Mouse (Mus musculus) stomach, embryonic 14.5 days (tissue): ENCODE measurements at regions not wholly inside any gene's neighbourhood (a gene's known extent, or its start where the extent isn't known, plus 50 kb on each side); places are given as distances from the start of the nearest gene placed in this dataset.

Experiments used
- ATAC-seq: fragments of 200-750 bp; cut with Nextera tagmentation; 2 replicates; pipeline ENCODE4 v1.8.0; 2017; ENCODE audit warnings: low read depth, moderate TSS enrichment; ENCODE audit not compliant: insufficient number of reproducible peaks, insufficient read depth, low FRiP score
- H3K27ac ChIP-seq: fragments of 300-500 bp; sonication (generic); 2 replicates; pipeline ENCODE4 v1.5.1; 2014; ENCODE audit warnings: mild to moderate bottlenecking, low read length, moderate library complexity, mixed read lengths
- H3K27me3 ChIP-seq: fragments of 300-500 bp; sonication (generic); 2 replicates; pipeline ENCODE4 v1.6.1; 2014; ENCODE audit warnings: low read length, control low read depth, mixed read lengths; ENCODE audit not compliant: control insufficient read depth, insufficient read depth
- H3K36me3 ChIP-seq: fragments of 300-500 bp; sonication (generic); 2 replicates; pipeline ENCODE4 v1.6.1; 2014; ENCODE audit warnings: mild to moderate bottlenecking, control low read depth, low read length, moderate library complexity, mixed read lengths; ENCODE audit not compliant: control insufficient read depth, insufficient read depth
- H3K4me1 ChIP-seq: fragments of 300-500 bp; sonication (generic); 2 replicates; pipeline ENCODE4 v1.6.1; 2014; ENCODE audit warnings: low read length, control low read depth, mixed read lengths; ENCODE audit not compliant: control insufficient read depth, insufficient read depth
- H3K4me2 ChIP-seq: fragments of 300-500 bp; sonication (generic); replicated peaks from 2 replicates; pipeline ENCODE4 v1.6.1; 2014; ENCODE audit warnings: low read depth, low read length, control low read depth
- H3K4me3 ChIP-seq: fragments of 300-500 bp; sonication (generic); 2 replicates; pipeline ENCODE4 v1.5.1; 2014; ENCODE audit warnings: low read depth, low read length, control low read depth
- H3K9ac ChIP-seq: fragments of 300-500 bp; sonication (generic); replicated peaks from 2 replicates; pipeline ENCODE4 v1.6.1; 2014; ENCODE audit warnings: low read depth, mild to moderate bottlenecking, control low read depth, low read length, moderate library complexity, mixed read lengths
- H3K9me3 ChIP-seq: fragments of 300-500 bp; sonication (generic); 2 replicates; pipeline ENCODE4 v1.6.1; 2016; ENCODE audit warnings: low read depth, low read length, control low read depth; ENCODE audit not compliant: control insufficient read depth
- WGBS: fragments of 180-500 bp; shearing (Covaris S2); extraction: QIAGEN DNeasy Blood & Tissue Kit; methylation state at CpG from one replicate; pipeline ENCODE4 v1.1.7; 2014; 5-methylcytosine and 5-hydroxymethylcytosine counted together

DNA sequence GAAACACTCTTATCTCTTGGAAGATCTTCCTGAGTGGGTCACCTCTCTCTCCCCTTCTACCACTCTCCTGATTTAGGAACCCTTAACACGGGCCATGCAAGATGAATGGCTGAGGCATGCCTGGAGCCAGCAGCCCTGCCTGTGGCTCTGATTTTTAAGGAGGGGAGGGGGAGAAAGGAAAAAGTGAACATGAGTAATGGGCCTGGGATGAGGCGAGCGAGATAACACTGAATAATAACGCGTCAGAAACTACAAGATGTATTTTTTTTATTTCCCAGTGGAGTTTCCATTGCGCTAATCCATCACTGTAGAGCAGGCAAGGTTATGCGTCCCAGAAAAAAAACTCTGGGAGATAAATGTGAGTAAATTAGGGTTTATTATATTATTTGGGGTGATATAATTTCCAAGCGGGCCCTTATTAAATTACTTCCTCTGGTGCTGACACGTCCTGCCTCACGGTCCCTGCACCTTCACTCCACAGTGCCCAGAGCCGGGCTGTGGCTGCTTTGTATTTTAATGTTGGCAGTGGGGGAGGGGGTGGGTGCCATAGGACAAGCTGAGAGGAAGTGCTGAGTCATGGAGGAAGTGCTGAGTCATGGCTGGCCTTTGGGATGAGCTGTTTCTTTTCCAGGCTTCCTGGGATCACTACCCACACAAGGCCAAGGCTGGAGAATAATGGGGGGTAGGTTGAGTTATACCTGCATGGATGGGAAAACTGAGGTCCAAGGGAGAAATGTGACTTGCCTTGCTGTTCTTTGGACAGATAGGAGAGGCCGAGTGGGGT lies 103.6 kb upstream of the 4931429L15Rik start:
- no peaks in the 10 kb centered on the region for H3K36me3 ChIP-seq
- 48% methylated on average over 12 of the region's 12 CpGs for WGBS
- H3K27me3 ChIP-seq = no peaks in the 10 kb centered on the region
- H3K4me2 ChIP-seq = no peak overlapping the region
- H3K9ac ChIP-seq = no peak overlapping the region
- no peaks in the 10 kb centered on the region for H3K9me3 ChIP-seq
- H3K27ac ChIP-seq = no peak overlapping the region; the same call in 1 of the 2 replicates
- ATAC-seq = 0 out of 2 replicates have a peak, but pooled peaks have one; percentile 18
- H3K4me1 ChIP-seq = no peaks in the 10 kb centered on the region
- no peak overlapping the region for H3K4me3 ChIP-seq

DNA sequence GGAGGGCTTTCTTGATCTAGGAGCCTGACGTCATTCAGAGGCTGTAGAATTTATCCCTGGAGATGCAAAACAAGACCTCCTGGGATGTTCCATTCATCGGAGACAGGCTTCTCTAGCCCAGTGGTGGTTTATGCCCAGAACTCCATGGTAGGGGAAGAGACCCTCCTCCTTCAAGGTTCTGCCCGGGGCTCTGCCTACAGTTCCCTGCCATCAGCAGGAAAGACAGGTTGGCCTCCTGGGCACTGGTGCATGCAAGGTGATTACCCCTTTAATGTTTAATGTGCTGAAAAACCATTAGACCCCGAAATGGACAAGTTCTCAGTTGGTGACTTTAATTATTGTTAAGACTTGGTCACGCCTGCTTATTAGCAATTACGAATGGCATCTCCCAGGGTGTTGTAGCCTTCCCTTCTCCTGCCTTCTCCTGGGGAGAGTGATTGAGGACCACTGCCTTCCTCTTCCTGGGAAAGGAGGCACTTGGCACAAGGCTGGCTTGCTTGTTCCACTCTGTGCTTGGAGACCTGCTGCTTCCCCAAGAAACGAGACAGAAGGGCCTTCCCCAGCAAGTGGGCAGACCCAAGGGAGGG lies 102.0 kb upstream of the 4931429L15Rik start:
- no peak overlapping the region for H3K4me3 ChIP-seq
- H3K9me3 ChIP-seq = no peaks in the 10 kb centered on the region
- no peak overlapping the region for H3K27ac ChIP-seq
- 63% methylated on average over 7 of the region's 7 CpGs for WGBS
- no peak for ATAC-seq
- no peak overlapping the region for H3K9ac ChIP-seq
- no peak overlapping the region for H3K4me2 ChIP-seq
- no peaks in the 10 kb centered on the region for H3K4me1 ChIP-seq
- H3K27me3 ChIP-seq = no peaks in the 10 kb centered on the region
- no peaks in the 10 kb centered on the region for H3K36me3 ChIP-seq

DNA sequence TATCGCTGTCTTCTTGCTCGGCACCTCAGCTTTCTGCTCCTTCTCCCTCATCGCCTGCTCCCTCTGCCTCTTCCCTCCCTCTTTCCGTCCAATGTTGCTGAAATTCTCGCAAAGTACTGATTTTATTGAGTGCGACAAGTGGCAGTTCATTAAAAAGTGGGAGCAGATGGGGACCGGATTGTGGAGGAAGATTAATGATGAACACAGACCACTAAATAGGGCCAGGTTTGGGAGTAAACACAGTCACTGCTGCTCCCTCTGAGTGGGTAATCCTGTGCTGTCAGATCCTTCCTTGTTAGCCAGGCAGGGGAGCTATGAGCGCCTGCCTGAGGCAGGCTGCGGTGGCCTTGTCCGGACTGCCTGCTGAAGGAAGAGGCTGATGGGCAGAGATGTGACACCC lies 91.9 kb upstream of the 4931429L15Rik start:
- no peak for ATAC-seq
- H3K4me2 ChIP-seq = no peak overlapping the region
- H3K9ac ChIP-seq = no peak overlapping the region
- WGBS = 76% methylated on average over 10 of the region's 10 CpGs
- H3K9me3 ChIP-seq = 0 out of 2 replicates have a peak, but pooled peaks cover 3% of the 10 kb centered on the region
- no peak overlapping the region for H3K27ac ChIP-seq
- H3K4me3 ChIP-seq = no peak overlapping the region
- H3K27me3 ChIP-seq = no peaks in the 10 kb centered on the region
- no peaks in the 10 kb centered on the region for H3K4me1 ChIP-seq
- no peaks in the 10 kb centered on the region for H3K36me3 ChIP-seq

DNA sequence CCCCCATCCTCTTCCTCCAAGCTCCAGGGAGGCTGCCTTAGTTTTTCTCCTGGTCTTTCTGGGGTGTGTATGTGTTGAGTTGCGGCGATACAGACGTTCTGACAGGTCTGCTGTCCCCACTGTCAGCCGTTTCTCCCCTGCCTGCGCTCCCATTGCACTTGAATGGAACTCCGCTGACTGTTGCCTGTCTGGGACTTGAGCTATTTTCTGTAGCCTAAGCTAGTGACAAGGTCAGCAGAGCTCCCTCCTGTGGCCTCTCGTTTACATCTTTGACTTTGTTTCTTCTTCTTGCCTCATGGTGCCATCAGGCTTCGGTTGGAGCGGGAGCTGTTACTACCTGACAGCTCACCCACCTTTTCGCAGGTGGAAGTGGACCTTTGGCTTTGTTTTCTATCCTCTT lies 89.0 kb upstream of the 4931429L15Rik start:
- H3K9me3 ChIP-seq = 0 out of 2 replicates have a peak, but pooled peaks cover 3% of the 10 kb centered on the region
- H3K4me1 ChIP-seq = no peaks in the 10 kb centered on the region
- ATAC-seq = no peak
- no peak overlapping the region for H3K4me2 ChIP-seq
- H3K4me3 ChIP-seq = no peak overlapping the region
- H3K27me3 ChIP-seq = no peaks in the 10 kb centered on the region
- H3K36me3 ChIP-seq = no peaks in the 10 kb centered on the region
- H3K27ac ChIP-seq = no peak overlapping the region
- 74% methylated on average over 10 of the region's 10 CpGs for WGBS
- no peak overlapping the region for H3K9ac ChIP-seq

DNA sequence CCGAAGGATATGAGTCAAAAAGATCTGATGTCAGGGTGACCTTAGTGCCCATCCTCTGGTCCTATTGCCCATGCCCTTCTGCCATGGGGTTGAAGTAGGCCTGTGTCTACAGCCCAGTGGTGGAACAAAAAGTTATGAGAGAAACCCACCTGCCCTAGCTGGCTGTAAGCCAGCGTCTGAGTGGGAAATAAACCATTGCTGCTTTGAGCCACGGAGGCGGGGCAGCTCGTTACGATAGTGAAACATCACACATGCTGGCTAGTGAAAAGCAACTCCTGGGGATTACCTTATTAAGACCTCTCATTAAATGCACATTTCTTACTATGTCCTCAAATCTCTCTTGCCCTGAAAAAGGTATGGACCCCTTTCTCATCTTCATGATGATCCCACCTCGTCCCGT lies 86.8 kb upstream of the 4931429L15Rik start:
- H3K36me3 ChIP-seq = no peaks in the 10 kb centered on the region
- H3K4me2 ChIP-seq = no peak overlapping the region
- no peak overlapping the region for H3K27ac ChIP-seq
- ATAC-seq = no peak
- no peaks in the 10 kb centered on the region for H3K9me3 ChIP-seq
- 70% methylated on average over 8 of the region's 8 CpGs for WGBS
- no peak overlapping the region for H3K9ac ChIP-seq
- no peaks in the 10 kb centered on the region for H3K27me3 ChIP-seq
- H3K4me3 ChIP-seq = no peak overlapping the region
- no peaks in the 10 kb centered on the region for H3K4me1 ChIP-seq

DNA sequence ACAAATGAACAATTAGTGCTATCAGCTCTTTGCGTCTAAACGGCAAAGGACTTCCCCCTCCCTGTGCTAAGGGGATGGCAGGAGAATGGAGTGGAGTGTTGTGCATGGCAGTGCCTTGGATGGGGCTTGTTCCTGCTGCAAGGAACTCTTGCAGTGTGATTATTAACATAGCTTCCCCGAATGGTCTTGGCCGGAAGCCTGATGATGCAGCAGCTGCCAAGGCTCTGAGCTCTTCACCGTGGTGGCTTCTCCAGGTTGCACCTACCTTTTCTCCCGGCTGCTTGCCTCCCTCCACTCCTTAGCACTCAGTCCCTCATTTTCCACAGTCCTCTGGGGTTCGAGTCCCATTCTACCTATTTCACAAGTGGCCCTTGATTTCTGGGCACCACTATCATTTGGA lies 76.8 kb upstream of the 4931429L15Rik start:
- H3K27ac ChIP-seq = no peak overlapping the region
- no peaks in the 10 kb centered on the region for H3K4me1 ChIP-seq
- WGBS = 81% methylated on average over 7 of the region's 7 CpGs
- no peak overlapping the region for H3K4me3 ChIP-seq
- ATAC-seq = no peak
- no peaks in the 10 kb centered on the region for H3K9me3 ChIP-seq
- no peaks in the 10 kb centered on the region for H3K27me3 ChIP-seq
- H3K4me2 ChIP-seq = no peak overlapping the region
- H3K36me3 ChIP-seq = no peaks in the 10 kb centered on the region
- no peak overlapping the region for H3K9ac ChIP-seq

DNA sequence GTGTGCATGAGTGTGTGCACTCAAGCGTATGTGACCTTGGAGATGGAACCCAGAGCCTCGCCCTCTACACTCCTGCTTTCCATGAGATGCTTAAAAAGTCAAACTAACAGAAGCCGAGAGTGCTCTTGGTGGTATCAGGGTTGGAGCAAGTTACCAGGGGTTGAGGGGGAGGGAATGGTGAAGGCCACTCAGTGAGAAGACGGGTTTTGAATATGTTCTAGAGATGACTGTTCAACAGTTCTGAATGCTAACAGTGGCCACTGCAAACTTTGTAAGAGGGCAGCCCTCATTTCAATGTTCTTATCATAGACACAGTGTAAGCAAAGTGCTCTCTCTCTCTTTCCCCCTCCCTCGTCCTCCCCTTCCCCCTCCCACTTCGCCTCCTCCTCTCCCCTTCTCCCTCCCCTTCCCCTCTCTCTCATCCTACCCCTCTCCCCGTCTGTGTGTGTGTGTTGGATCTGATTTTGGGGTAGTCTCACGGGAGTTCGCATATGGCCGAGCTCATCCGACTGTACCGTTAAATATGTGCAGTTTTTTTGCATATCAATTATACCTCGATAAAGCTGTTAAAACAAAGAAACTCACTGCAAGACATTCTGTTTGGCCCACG lies 75.5 kb upstream of the 4931429L15Rik start:
- ATAC-seq = no peak
- H3K9me3 ChIP-seq = no peaks in the 10 kb centered on the region
- WGBS = 48% methylated on average over 14 of the region's 14 CpGs
- no peaks in the 10 kb centered on the region for H3K4me1 ChIP-seq
- no peaks in the 10 kb centered on the region for H3K36me3 ChIP-seq
- no peak overlapping the region for H3K9ac ChIP-seq
- no peak overlapping the region for H3K4me2 ChIP-seq
- H3K27ac ChIP-seq = no peak overlapping the region
- H3K4me3 ChIP-seq = no peak overlapping the region
- no peaks in the 10 kb centered on the region for H3K27me3 ChIP-seq

DNA sequence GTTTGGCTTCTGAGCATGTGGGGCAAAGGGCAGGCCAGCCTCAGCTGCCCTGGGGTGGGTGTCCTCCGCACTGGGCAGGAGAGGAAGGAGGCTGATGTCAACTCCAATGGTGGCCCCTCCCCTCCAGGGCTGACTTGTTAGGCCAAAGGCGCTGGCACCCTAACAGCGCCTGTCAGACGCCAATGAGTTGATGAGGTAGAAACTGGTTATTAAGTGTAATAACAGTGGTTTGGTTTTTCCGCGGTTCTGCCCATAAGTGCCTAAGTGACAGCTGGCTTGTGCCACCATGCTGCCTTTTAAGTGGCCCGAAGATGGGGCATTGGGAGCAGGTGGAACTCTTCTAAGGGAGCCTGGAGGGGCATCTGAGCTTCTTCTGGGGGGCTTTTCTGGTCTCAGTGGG lies 74.5 kb upstream of the 4931429L15Rik start:
- ATAC-seq = no peak
- peaks cover under 1% of the 10 kb centered on the region; the same call in 1 of the 2 replicates for H3K4me1 ChIP-seq
- no peak overlapping the region for H3K9ac ChIP-seq
- no peak overlapping the region for H3K4me2 ChIP-seq
- H3K27me3 ChIP-seq = no peaks in the 10 kb centered on the region
- no peaks in the 10 kb centered on the region for H3K9me3 ChIP-seq
- H3K27ac ChIP-seq = no peak overlapping the region
- 77% methylated on average over 7 of the region's 7 CpGs for WGBS
- H3K4me3 ChIP-seq = no peak overlapping the region
- H3K36me3 ChIP-seq = no peaks in the 10 kb centered on the region
